Mouse (Mus musculus): ENCODE results near the gene Trappc1. TPM values are rescaled to one million over a fixed set of nuclear protein-coding genes. Genes with fewer than 3 reads are reported as not detected.
A peak's percentile ranks its signal among the peaks of the same experiment; 100 is the strongest.

Gene Trappc1
- polyA plus RNA-seq, 1 experiment from 2014 or later = 172 TPM

- H3K27me3 ChIP-seq (ENCODE audit: insufficient read depth, low read length) = peaks cover 6% of the 10 kb centered on the region; the same call in 1 of the 2 replicates
- peaks cover 46% of the 10 kb centered on the region for H3K4me1 ChIP-seq (ENCODE audit: insufficient read depth, low read length)
- H3K36me3 ChIP-seq (ENCODE audit: insufficient read depth, low read length) = no peaks in the 10 kb centered on the region
- H3K27ac ChIP-seq (ENCODE audit: low read length) = no peak overlapping the region
- peak overlapping the region; percentile 91 for H3K4me2 ChIP-seq (replicated peaks; ENCODE audit: low read depth, low read length)
- ATAC-seq (ENCODE audit: low FRiP score, low TSS enrichment) = no peak; the same call in 1 of the 2 replicates
- H3K4me3 ChIP-seq (ENCODE audit: low read length) = peak overlapping the region; percentile 53
- H3K9me3 ChIP-seq (ENCODE audit: low read length) = no peaks in the 10 kb centered on the region
- WGBS = under 1% methylated on average over 45 of the region's 45 CpGs
- peak overlapping the region; percentile 65 for H3K9ac ChIP-seq (replicated peaks; ENCODE audit: low read length)
These were observed 2.8 kb downstream of the Trappc1 start for GRCm38 (mm10) chr11:69326408-69327156.

GRCm38 (mm10) chr11:69327157-69327442, 3.3 kb downstream of the Trappc1 start:
- H3K9ac ChIP-seq (replicated peaks; ENCODE audit: low read length) = no peak overlapping the region
- no peak for ATAC-seq (ENCODE audit: low FRiP score, low TSS enrichment)
- H3K36me3 ChIP-seq (ENCODE audit: insufficient read depth, low read length) = no peaks in the 10 kb centered on the region
- peak overlapping the region; percentile 91 for H3K4me2 ChIP-seq (replicated peaks; ENCODE audit: low read depth, low read length)
- H3K27me3 ChIP-seq (ENCODE audit: insufficient read depth, low read length) = peaks cover 6% of the 10 kb centered on the region; the same call in 1 of the 2 replicates
- no peak overlapping the region for H3K27ac ChIP-seq (ENCODE audit: low read length)
- H3K4me3 ChIP-seq (ENCODE audit: low read length) = peak overlapping the region; percentile 53; the same call in 1 of the 2 replicates
- H3K4me1 ChIP-seq (ENCODE audit: insufficient read depth, low read length) = peaks cover 45% of the 10 kb centered on the region
- WGBS = 16% methylated on average over 9 of the region's 9 CpGs
- no peaks in the 10 kb centered on the region for H3K9me3 ChIP-seq (ENCODE audit: low read length)

GRCm38 (mm10) chr11:69327648-69328047, 3.9 kb downstream of the Trappc1 start:
- no peak overlapping the region for H3K4me3 ChIP-seq (ENCODE audit: low read length)
- 66% methylated on average over 6 of the region's 6 CpGs for WGBS
- H3K9me3 ChIP-seq (ENCODE audit: low read length) = no peaks in the 10 kb centered on the region
- H3K4me2 ChIP-seq (replicated peaks; ENCODE audit: low read depth, low read length) = no peak overlapping the region
- no peak overlapping the region for H3K9ac ChIP-seq (replicated peaks; ENCODE audit: low read length)
- ATAC-seq (ENCODE audit: low FRiP score, low TSS enrichment) = no peak
- peaks cover 6% of the 10 kb centered on the region; the same call in 1 of the 2 replicates for H3K27me3 ChIP-seq (ENCODE audit: insufficient read depth, low read length)
- H3K4me1 ChIP-seq (ENCODE audit: insufficient read depth, low read length) = peaks cover 45% of the 10 kb centered on the region
- H3K36me3 ChIP-seq (ENCODE audit: insufficient read depth, low read length) = no peaks in the 10 kb centered on the region
- no peak overlapping the region for H3K27ac ChIP-seq (ENCODE audit: low read length)

GRCm38 (mm10) chr11:69328517-69328916, 4.7 kb downstream of the Trappc1 start:
- WGBS = 97% methylated on average over 6 of the region's 6 CpGs
- Histone ChIP-seq H3K9me3 (ENCODE audit: low read length) (no peaks in the 10 kb centered on the region), H3K9ac (replicated peaks; ENCODE audit: low read length) (no peak overlapping the region), H3K4me1 (ENCODE audit: insufficient read depth, low read length) (peaks cover 46% of the 10 kb centered on the region), H3K4me3 (ENCODE audit: low read length) (no peak overlapping the region), H3K27me3 (ENCODE audit: insufficient read depth, low read length) (peaks cover 6% of the 10 kb centered on the region; the same call in 1 of the 2 replicates), H3K4me2 (replicated peaks; ENCODE audit: low read depth, low read length) (no peak overlapping the region), H3K36me3 (ENCODE audit: insufficient read depth, low read length) (no peaks in the 10 kb centered on the region), H3K27ac (ENCODE audit: low read length) (no peak overlapping the region)
- no peak for ATAC-seq (ENCODE audit: low FRiP score, low TSS enrichment)

GRCm38 (mm10) chr11:69331152-69331551, 7.4 kb downstream of the Trappc1 start:
- Histone ChIP-seq H3K27ac (ENCODE audit: low read length) (no peak overlapping the region), H3K4me3 (ENCODE audit: low read length) (no peak overlapping the region)
- no peak for ATAC-seq (ENCODE audit: low FRiP score, low TSS enrichment)

GRCm38 (mm10) chr11:69331929-69332405, 8.2 kb downstream of the Trappc1 start:
- Histone ChIP-seq H3K36me3 (ENCODE audit: insufficient read depth, low read length) (no peaks in the 10 kb centered on the region), H3K9ac (replicated peaks; ENCODE audit: low read length) (peak overlapping the region; percentile 58), H3K27me3 (ENCODE audit: insufficient read depth, low read length) (peaks cover 6% of the 10 kb centered on the region; the same call in 1 of the 2 replicates), H3K27ac (ENCODE audit: low read length) (peak overlapping the region; percentile 80), H3K4me1 (ENCODE audit: insufficient read depth, low read length) (peaks cover 23% of the 10 kb centered on the region), H3K4me2 (replicated peaks; ENCODE audit: low read depth, low read length) (peak overlapping the region; percentile 64), H3K4me3 (ENCODE audit: low read length) (peak overlapping the region; percentile 50), H3K9me3 (ENCODE audit: low read length) (no peaks in the 10 kb centered on the region)
- peak; percentile 62 for ATAC-seq (ENCODE audit: low FRiP score, low TSS enrichment)
- 1% methylated on average over 24 of the region's 24 CpGs for WGBS

More at GRCm38 (mm10) chr11:69331152-69331551, 7.4 kb downstream of the Trappc1 start:
- no peaks in the 10 kb centered on the region for H3K9me3 ChIP-seq (ENCODE audit: low read length)
- H3K4me2 ChIP-seq (replicated peaks; ENCODE audit: low read depth, low read length) = no peak overlapping the region
- H3K36me3 ChIP-seq (ENCODE audit: insufficient read depth, low read length) = no peaks in the 10 kb centered on the region
- peaks cover 29% of the 10 kb centered on the region for H3K4me1 ChIP-seq (ENCODE audit: insufficient read depth, low read length)
- no peak overlapping the region for H3K9ac ChIP-seq (replicated peaks; ENCODE audit: low read length)
- peaks cover 6% of the 10 kb centered on the region; the same call in 1 of the 2 replicates for H3K27me3 ChIP-seq (ENCODE audit: insufficient read depth, low read length)
- 89% methylated on average over 6 of the region's 6 CpGs for WGBS

- H3K9ac ChIP-seq (replicated peaks; ENCODE audit: low read length) = peak overlapping the region; percentile 58; the same call in 1 of the 2 replicates
- H3K9me3 ChIP-seq (ENCODE audit: low read length) = peaks cover 4% of the 10 kb centered on the region; the same call in 1 of the 2 replicates
- WGBS = 19% methylated on average over 8 of the region's 8 CpGs
- no peak overlapping the region for H3K4me3 ChIP-seq (ENCODE audit: low read length)
- H3K36me3 ChIP-seq (ENCODE audit: insufficient read depth, low read length) = no peaks in the 10 kb centered on the region
- H3K27me3 ChIP-seq (ENCODE audit: insufficient read depth, low read length) = peaks cover 6% of the 10 kb centered on the region; the same call in 1 of the 2 replicates
- peak overlapping the region; percentile 80 for H3K27ac ChIP-seq (ENCODE audit: low read length)
- H3K4me2 ChIP-seq (replicated peaks; ENCODE audit: low read depth, low read length) = peak overlapping the region; percentile 64; the same call in 1 of the 2 replicates
- ATAC-seq (ENCODE audit: low FRiP score, low TSS enrichment) = peak; percentile 33; the same call in 1 of the 2 replicates
- H3K4me1 ChIP-seq (ENCODE audit: insufficient read depth, low read length) = peaks cover 22% of the 10 kb centered on the region
These were observed 9.0 kb downstream of the Trappc1 start for GRCm38 (mm10) chr11:69332713-69333253.

GRCm38 (mm10) chr11:69333922-69334321, 10.1 kb downstream of the Trappc1 start:
- ATAC-seq (ENCODE audit: low FRiP score, low TSS enrichment) = no peak
- H3K27ac ChIP-seq (ENCODE audit: low read length) = peak overlapping the region; percentile 26; the same call in 1 of the 2 replicates
- WGBS = 59% methylated on average over 3 of the region's 3 CpGs

GRCm38 (mm10) chr11:69334796-69335195, 11.0 kb downstream of the Trappc1 start:
- 65% methylated on average over 4 of the region's 4 CpGs for WGBS
- Histone ChIP-seq H3K9ac (replicated peaks; ENCODE audit: low read length) (no peak overlapping the region), H3K27me3 (ENCODE audit: insufficient read depth, low read length) (0 out of 2 replicates have a peak, but pooled peaks cover 7% of the 10 kb centered on the region), H3K4me3 (ENCODE audit: low read length) (no peak overlapping the region), H3K9me3 (ENCODE audit: low read length) (peaks cover 4% of the 10 kb centered on the region; the same call in 1 of the 2 replicates), H3K27ac (ENCODE audit: low read length) (no peak overlapping the region), H3K36me3 (ENCODE audit: insufficient read depth, low read length) (no peaks in the 10 kb centered on the region), H3K4me1 (ENCODE audit: insufficient read depth, low read length) (peaks cover 22% of the 10 kb centered on the region), H3K4me2 (replicated peaks; ENCODE audit: low read depth, low read length) (no peak overlapping the region)
- ATAC-seq (ENCODE audit: low FRiP score, low TSS enrichment) = no peak

More at GRCm38 (mm10) chr11:69333922-69334321, 10.1 kb downstream of the Trappc1 start:
- peaks cover 4% of the 10 kb centered on the region; the same call in 1 of the 2 replicates for H3K9me3 ChIP-seq (ENCODE audit: low read length)
- H3K9ac ChIP-seq (replicated peaks; ENCODE audit: low read length) = no peak overlapping the region
- H3K4me2 ChIP-seq (replicated peaks; ENCODE audit: low read depth, low read length) = no peak overlapping the region
- peaks cover 22% of the 10 kb centered on the region for H3K4me1 ChIP-seq (ENCODE audit: insufficient read depth, low read length)
- no peaks in the 10 kb centered on the region for H3K27me3 ChIP-seq (ENCODE audit: insufficient read depth, low read length)
- H3K36me3 ChIP-seq (ENCODE audit: insufficient read depth, low read length) = no peaks in the 10 kb centered on the region
- no peak overlapping the region for H3K4me3 ChIP-seq (ENCODE audit: low read length)
